Mouse (Mus musculus): ENCODE data around the gene Tnpo3. TPM values are rescaled to one million over a fixed set of nuclear protein-coding genes. Genes with fewer than 3 reads are reported as not detected.
A peak's percentile ranks its signal among the peaks of the same experiment; 100 is the strongest.
"Not testable (repeated sequence)": the region's sequence is repeated elsewhere in the genome, so short reads cannot be mapped to it uniquely, and the experiment has no call there.

The Tnpo3 gene
- total RNA-seq, 2 experiments from 2014 or later = 65.7 to 72.7 TPM

DNA sequence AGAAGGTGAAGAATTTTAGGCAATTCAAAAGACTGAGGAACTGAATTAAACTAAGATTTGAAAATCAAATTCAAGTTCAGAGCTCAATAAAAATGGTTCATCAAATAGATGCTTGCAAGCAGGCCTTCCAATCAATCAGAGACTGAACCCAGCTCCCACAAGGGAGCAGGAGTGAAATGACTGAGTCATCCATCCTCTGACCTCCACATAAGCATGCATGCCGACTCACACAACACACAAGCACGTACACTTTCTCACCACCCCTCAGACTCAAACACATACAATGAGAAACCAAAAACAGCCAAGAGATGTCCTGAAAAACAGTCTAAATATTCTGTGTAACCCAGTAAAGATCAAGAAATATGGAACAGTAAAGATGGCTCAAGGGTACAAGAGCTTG lies 14.0 kb downstream of the Tnpo3 start:
- Histone ChIP-seq H3K4me3 (no peak overlapping the region), H3K27ac (no peak overlapping the region)
- DNase-seq (ENCODE audit: low spot score in 2 of 2) = no peak
- TF ChIP-seq CTCF (conservative IDR thresholded peaks at IDR 0.05) = no peak

DNA sequence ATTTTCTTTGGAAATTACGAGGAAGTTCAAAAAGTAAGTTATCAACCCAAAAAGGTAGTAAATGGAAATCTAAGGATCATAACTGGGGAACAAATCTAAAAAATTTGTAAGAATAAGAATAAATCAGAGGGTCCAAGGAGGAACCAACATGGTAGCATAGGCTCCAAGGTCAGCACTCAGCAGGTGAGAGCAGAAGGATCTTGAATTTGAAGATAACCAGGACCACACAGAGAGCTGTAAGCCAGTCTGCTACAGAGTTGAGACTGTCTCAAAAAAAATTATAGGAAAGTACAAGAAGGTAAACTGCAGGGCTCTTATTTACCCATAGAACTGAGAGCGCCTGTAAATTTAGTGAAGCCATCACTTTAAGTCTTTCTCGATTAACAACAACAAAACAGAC lies 28.5 kb downstream of the Tnpo3 start:
- no peak overlapping the region for H3K4me3 ChIP-seq
- DNase-seq (ENCODE audit: low spot score in 2 of 2) = no peak
- no peak overlapping the region for H3K27ac ChIP-seq
- no peak for TF ChIP-seq CTCF (conservative IDR thresholded peaks at IDR 0.05)

DNA sequence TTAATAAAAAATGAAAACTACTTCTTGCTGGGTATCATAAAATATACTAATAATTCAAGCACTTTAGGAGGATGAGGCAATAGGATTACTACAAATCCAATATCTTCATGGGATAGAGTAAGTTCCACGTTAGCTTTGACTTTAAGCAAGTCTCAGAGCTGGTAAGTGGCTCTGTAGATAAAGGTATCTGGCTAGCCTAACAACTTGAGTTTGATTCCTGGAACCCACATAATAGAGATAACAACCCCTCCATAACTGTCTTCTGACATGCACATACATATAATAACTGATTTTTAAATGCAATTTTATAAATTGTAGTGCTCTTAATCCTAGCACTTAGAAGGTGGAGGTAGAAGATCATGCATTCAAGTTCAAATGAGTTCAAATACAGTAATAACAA lies 28.9 kb downstream of the Tnpo3 start:
- Histone ChIP-seq H3K27ac (no peak overlapping the region), H3K4me3 (no peak overlapping the region)
- DNase-seq (ENCODE audit: low spot score in 2 of 2) = no peak
- TF ChIP-seq CTCF (conservative IDR thresholded peaks at IDR 0.05) = no peak

DNA sequence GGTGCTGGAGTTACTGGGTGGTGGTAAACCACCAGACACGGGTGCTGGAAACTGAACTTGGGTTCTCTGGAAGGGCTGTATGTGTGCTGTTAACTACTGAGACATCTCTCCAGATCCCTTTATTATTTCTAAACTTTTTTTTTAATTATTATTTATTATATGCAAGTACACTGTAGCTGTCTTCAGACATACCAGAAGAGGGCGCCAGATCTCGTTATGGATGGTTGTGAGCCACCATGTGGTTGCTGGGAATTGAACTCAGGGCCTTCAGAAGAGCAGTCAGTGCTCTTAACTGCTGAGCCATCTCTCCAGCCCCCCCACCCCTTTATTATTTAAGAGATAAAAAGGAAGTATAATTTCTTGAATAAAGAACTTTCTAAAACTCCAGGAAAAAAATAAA lies 33.3 kb downstream of the Tnpo3 start:
- not testable (repeated sequence) for H3K27ac ChIP-seq; H3K4me3 ChIP-seq; DNase-seq (ENCODE audit: low spot score in 2 of 2)
- peak; percentile 56 for TF ChIP-seq CTCF (conservative IDR thresholded peaks at IDR 0.05)

DNA sequence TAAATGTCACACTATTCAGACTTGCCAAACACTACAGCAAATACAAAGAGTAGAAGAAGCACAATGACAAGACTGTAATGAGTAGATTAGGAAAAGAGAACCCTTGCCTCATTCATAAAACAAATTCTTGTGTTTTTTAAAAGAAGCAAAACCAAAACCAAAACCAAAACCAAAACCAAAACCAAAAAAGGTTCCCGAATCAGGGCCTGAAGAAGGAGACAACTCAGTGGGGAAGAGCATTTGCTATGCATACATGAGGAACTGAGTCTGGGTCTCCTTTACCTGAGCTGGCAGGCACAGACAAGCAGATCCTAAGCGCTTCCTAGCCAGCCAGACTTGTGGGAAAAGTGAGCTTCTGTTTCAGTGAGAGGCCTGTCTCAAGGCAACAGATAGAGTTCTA lies 52.6 kb downstream of the Tnpo3 start:
- no peak overlapping the region for H3K27ac ChIP-seq
- no peak for DNase-seq (ENCODE audit: low spot score in 2 of 2)
- H3K4me3 ChIP-seq = no peak overlapping the region
- no peak for TF ChIP-seq CTCF (conservative IDR thresholded peaks at IDR 0.05)

DNA sequence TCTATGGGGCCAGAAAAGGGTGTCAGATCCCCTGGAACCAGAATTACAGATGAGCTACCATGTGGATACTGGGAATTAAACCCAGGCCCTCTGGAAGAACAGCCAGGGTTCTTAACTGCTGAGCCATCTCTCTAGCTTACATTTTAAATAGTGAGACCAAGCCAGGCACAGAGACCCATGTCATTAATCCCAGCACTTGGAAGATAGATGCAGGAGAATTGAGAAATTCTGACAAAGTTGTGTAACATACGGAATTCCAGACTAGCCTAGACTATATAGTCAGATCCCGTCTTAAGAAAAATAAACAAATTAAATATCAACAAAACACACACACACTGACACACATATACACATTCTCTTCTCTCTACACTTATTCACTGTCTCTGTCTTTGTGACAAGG lies 57.2 kb downstream of the Tnpo3 start:
- Histone ChIP-seq H3K4me3 (no peak overlapping the region), H3K27ac (no peak overlapping the region)
- no peak for TF ChIP-seq CTCF (conservative IDR thresholded peaks at IDR 0.05)
- no peak for DNase-seq (ENCODE audit: low spot score in 2 of 2)

DNA sequence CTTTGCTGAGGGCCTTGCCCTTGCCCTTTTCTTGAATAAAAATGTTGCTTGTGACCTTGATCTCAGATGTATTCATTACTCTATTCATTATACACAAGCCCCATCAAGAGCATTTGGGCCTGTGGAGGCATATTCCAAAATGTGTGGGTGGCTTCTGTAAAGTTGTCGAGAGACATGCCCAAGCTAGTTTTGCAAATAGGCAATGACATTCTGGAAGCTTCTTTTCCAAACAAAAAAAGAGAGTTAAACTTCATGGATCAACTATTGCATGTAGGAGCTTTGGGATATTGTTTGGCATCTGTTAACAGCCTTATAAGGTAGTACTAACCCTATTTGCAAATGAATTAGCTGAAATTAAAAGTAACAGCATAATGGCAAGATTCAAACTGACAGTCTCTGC lies 61.6 kb downstream of the Tnpo3 start:
- DNase-seq (ENCODE audit: low spot score in 2 of 2) = no peak
- TF ChIP-seq CTCF (conservative IDR thresholded peaks at IDR 0.05) = no peak
- no peak overlapping the region for H3K4me3 ChIP-seq
- H3K27ac ChIP-seq = no peak overlapping the region

DNA sequence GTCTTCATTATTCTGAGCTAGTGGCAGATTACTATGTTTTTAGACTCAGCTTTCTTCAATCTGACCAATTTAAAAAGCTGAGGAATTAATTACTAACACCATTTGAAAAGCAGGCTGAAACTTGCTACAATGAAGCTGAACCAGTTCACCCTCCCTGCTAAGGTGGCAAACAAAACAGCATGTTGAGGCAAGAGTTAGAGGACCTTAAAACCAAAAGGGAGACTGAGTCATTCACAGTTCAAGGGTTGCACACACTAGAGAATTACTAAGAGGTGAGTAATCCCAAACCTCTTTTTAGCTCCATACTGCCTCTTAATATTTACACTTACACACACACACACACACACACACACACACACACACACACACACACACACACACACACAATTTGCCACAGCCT lies 62.1 kb downstream of the Tnpo3 start:
- no peak overlapping the region for H3K27ac ChIP-seq
- no peak for TF ChIP-seq CTCF (conservative IDR thresholded peaks at IDR 0.05)
- DNase-seq (ENCODE audit: low spot score in 2 of 2) = no peak

DNA sequence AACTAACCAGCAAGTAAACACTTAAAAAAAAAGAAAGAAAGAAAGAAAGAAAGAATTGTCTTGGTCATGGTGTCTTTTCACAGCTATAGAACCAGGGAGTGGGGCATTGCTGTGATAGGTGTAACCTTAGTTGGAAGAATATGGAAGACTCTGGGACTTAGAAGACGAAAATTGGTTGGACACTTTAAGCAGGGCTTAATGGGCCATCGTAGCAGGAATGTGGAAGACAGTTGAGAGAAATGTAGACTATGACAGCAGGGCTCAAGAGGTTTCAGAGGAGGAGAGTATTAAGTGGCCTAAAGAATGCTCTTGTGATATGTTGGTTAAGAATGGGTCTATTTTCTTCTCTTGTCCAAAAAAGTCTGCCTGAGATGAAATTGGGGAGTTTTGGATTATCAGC lies 64.1 kb downstream of the Tnpo3 start:
- H3K27ac ChIP-seq = no peak overlapping the region
- DNase-seq (ENCODE audit: low spot score in 2 of 2) = no peak
- H3K4me3 ChIP-seq = no peak overlapping the region
- no peak for TF ChIP-seq CTCF (conservative IDR thresholded peaks at IDR 0.05)

More for the DNA sequence above, 62.1 kb downstream of the Tnpo3 start:
- H3K4me3 ChIP-seq = no peak overlapping the region

DNA sequence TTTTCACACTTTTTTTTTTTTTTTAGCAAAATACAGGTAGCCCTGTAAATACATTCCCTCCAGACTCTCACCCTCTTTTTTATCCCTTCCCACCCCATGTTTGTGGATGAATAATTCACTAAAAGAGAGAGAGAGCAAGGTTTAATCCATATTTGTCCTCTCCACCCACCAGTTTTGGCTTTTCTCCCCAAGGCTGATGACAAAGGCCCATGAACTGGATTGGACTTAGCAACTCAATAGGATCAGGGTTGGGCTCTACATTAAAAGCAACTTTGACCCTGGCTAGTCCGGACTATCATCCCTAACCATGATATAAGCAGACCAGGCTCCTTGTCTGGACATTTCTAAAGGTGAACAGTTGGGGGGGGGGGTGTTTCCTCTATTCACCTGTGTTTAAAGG lies 68.7 kb downstream of the Tnpo3 start:
- no peak overlapping the region for H3K27ac ChIP-seq
- TF ChIP-seq CTCF (conservative IDR thresholded peaks at IDR 0.05) = no peak
- DNase-seq (ENCODE audit: low spot score in 2 of 2) = no peak

DNA sequence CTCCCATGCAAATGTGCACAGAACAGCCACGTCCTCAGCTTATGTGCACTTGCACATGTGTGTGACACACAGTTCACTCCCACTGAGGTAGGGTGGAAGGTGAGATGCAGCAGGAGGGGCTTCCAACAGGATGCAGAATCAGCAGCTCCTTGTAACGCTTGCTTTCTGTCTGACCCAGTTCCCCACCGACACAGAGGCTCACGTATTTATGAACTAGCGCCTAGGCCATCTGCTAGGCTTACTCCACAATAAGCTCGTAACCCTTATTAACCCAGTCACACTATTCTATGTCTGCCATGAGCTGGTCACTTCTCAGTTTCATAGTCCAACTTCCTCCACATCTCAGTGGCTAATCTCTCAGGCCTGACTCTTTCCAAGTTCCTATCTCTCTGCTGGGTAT lies 69.5 kb downstream of the Tnpo3 start:
- H3K27ac ChIP-seq = no peak overlapping the region

More for the DNA sequence above, 68.7 kb downstream of the Tnpo3 start:
- no peak overlapping the region for H3K4me3 ChIP-seq

DNA sequence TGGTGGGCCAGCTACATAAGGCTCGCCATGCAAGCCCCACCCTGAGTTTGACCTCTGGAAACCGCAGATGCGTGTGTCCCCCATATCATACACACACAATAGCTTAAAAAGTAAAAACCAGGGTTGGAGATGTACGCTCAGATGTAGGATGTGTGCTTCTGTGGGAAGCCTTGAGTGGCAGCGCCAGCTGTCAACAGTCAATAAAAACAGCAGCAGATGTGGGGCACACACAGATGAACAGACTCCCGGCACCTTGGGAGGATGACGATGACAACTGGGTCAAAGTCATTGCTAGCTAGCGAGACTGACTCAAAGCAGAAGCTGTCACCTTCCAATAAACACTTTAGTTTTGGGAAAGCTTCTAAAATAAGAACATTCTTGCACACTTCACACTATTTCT lies 70.2 kb downstream of the Tnpo3 start:
- no peak overlapping the region for H3K27ac ChIP-seq
- H3K4me3 ChIP-seq = no peak overlapping the region
- DNase-seq (ENCODE audit: low spot score in 2 of 2) = no peak
- TF ChIP-seq CTCF (conservative IDR thresholded peaks at IDR 0.05) = no peak

More for the DNA sequence above, 69.5 kb downstream of the Tnpo3 start:
- DNase-seq (ENCODE audit: low spot score in 2 of 2) = no peak
- no peak for TF ChIP-seq CTCF (conservative IDR thresholded peaks at IDR 0.05)
- H3K4me3 ChIP-seq = no peak overlapping the region

DNA sequence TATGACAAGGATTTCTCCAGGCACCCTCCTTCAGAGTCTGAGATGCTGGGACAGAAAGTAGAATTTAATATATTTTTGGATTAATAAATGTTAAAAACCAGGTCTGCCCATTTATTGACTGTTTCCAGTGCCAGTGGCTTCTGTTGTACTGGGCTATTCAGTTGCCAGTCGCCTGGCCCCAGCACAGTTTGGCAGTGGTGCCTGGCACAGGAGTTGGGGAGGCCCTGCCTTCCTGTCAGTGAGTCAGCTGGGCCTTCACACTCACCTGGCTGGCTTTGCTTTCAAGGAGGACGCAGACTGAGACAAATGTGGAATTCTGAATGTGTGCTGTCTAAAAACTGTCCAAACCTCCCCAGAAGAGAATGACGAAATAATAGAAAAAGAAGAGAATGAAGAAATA lies 72.5 kb downstream of the Tnpo3 start:
- Histone ChIP-seq H3K27ac (no peak overlapping the region), H3K4me3 (no peak overlapping the region)
- DNase-seq (ENCODE audit: low spot score in 2 of 2) = no peak
- TF ChIP-seq CTCF (conservative IDR thresholded peaks at IDR 0.05) = no peak

DNA sequence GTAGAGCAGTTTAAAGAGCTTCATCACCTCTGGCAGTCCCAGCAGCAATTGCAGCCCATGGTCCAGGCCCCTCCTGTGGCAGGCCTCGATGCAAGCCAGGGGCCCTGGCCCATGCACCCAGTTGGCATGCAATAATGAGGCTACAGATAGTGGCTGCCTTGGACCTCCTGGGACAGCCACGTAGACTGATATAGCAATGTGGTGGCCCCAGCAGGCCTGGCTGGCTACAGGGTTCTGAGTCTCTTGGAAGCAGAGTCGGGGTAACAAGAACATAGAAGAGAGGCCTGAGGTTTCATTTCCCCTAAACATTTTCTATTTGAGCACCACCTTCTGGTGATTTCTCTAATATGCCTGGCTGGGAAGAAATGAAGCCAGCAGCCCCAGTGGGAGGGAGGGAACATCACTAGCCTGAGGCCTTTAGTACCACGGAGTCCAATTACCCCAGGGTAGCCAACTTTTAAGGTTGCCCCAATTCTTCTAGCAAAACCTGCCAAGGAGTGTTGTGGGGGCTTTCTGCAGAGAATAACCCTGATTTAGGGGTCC lies 73.0 kb downstream of the Tnpo3 start:
- Histone ChIP-seq H3K27ac (peak overlapping the region; percentile 43; the same call in 1 of the 2 replicates), H3K4me3 (no peak overlapping the region)
- DNase-seq (ENCODE audit: low spot score in 2 of 2) = peak; percentile 36 to 37
- peak; percentile 75 for TF ChIP-seq CTCF (conservative IDR thresholded peaks at IDR 0.05)

DNA sequence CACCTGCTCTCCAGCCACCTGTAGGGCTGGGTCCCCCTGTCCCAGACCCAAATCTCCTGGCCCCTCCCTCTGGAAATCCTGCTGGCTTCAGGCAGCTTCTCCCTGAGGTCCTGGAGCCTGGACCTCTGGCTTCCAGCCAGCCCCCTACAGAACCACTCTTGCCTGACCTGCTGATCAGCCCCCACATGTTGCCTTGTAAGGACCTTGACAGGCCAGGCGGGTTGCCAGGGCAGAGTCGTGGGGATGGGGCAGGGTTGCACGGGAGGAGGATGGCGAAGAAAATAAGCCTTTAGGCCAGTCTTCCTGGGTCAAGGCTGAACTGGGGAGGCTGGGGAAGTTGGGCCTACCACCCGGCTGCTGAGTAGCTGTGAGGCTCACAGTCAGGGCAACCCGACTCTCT lies 74.4 kb downstream of the Tnpo3 start:
- DNase-seq (ENCODE audit: low spot score in 2 of 2) = no peak
- TF ChIP-seq CTCF (conservative IDR thresholded peaks at IDR 0.05) = no peak
- Histone ChIP-seq H3K4me3 (no peak overlapping the region), H3K27ac (no peak overlapping the region)
